Mouse (Mus musculus) left cerebral cortex, postnatal 14 days (tissue): ENCODE measurements around the gene Wdr72. TPM values are rescaled to one million over a fixed set of nuclear protein-coding genes. Genes with fewer than 3 reads are reported as not detected.
A peak's percentile ranks its signal among the peaks of the same experiment; 100 is the strongest.

Source experiments
- DNase-seq, 2 experiments: peaks; one replicate each; pipeline ENCODE4 v3.0.0; 2021 to 2022; ENCODE audit warnings: low spot score in 2 of 2, mixed read lengths in 1 of 2
- intact Hi-C: fragments of 180-260 bp; cut with DNase I; formaldehyde crosslinking; loops from one replicate; pipeline ENCODE4 v1.15.1; 2025
- total RNA-seq, 2 experiments: library from RNA; stranded (reverse); gene quantifications; 2 replicates each; pipeline ENCODE4 v1.2.3; 2021

The Wdr72 gene
- total RNA-seq, 2 experiments from 2014 or later = 0.06 TPM; not detected in 1

DNA sequence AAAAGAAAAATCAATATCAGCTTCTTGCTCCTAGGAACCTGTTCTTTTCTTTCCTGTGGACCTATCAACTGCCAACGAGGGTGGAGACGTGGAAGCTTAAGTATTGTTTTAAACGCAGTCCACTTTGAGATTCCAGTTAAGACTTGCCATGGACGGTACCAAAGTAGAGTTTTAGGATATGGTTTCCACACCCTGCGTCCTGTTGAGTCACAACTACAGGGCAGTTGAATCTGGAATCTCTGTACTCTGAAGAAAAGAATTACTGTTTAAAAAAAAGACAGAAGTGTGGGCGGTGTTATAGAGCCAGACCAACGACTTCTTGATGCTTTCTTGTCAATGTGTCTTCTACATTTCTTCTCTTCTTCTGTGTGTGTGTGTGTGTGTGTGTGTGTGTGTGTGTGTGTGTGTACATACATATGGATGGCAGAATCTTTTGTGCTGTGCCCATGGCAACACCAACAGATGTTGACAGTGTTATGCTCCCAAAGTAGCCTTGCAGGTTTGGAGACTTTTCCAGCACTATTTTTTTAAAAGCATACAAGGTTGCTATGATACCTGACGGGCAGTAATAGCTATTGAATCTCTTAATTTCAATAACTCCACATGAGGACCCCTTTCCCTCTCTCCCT lies 77.4 kb downstream of the Wdr72 start:
- intact Hi-C loops = no loop called here
- DNase-seq = no peak

DNA sequence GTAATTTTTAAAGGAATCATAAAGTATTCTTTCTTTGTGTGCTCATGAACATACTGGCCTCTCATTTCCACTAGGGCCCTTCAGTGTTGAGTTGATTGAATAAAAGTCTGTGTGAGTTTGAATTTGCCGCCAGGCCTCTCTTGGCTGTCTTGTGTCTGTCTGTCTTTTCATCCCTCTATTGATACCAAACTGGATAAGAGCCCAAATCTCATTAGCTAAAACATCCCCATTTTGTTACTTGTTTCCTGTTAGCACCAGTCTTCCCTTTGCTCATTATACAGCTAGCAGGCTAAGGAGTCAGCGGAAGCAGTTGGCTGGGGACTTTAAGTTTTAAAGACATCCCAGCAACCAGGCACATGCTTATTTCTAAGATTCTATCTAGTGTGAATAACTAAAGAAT lies 84.7 kb downstream of the Wdr72 start:
- intact Hi-C loops = no loop called here
- peak in 1 of 2 experiments; percentile 1 for DNase-seq

DNA sequence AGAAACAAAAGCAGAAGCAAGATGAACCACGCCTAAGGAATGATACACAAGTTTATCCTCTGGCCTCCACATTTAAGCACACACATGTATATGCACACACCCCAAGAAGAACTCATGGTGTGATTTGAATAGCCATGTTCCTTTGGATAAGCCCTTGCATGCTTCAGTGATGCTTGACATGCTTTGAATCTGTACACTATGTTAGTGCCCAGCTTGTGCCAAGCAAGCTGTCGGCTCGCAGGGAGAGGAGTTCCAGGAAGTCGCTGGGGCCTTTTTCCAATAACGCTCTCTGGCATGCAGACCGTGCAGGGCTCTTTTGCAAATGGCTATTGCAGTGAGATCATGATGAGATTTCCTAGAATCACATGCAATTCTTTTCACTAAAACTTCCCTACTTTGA lies 118.1 kb downstream of the Wdr72 start:
- DNase-seq = no peak

DNA sequence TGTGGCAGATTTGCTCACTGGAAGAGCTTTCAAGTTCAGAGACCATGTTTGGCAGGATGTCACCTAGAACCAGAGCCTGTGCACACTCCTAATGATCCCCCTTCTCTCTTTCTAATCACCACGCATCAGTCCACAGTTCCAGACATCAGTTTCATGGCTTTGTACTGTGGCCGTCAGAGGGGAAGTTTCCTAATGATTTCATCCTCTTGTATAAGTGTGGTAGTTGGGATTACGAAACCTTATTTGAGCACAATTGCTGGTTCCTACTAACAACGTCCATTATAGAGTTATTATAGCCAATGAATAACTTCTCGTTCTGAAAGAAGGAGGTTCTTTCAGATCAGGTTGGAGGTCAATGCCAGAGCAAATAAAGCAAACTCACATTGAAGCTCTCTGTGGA lies 131.1 kb downstream of the Wdr72 start:
- intact Hi-C loops = no loop called here
- DNase-seq = no peak

More for the DNA sequence above, 118.1 kb downstream of the Wdr72 start:
- intact Hi-C loops = no loop called here

DNA sequence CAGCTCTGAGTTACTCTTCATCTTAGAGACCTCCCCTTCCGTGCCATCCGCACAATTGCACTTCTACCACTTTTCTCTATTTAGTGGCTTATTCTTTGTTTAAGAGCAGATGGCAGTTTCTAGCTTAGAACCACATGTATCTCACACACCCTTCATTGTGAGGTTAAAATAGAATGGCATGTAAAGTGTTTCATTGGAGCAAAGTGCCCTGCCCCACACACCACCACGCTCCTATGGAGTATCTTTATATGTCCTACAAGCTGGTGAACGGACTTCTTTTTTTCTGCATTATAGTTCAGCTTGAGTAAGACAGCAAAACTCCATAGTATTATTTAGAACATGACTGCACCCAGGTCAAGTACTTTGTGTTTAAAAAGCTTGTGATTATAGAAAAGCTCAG lies 137.9 kb downstream of the Wdr72 start:
- intact Hi-C loops = no loop called here
- no peak for DNase-seq

DNA sequence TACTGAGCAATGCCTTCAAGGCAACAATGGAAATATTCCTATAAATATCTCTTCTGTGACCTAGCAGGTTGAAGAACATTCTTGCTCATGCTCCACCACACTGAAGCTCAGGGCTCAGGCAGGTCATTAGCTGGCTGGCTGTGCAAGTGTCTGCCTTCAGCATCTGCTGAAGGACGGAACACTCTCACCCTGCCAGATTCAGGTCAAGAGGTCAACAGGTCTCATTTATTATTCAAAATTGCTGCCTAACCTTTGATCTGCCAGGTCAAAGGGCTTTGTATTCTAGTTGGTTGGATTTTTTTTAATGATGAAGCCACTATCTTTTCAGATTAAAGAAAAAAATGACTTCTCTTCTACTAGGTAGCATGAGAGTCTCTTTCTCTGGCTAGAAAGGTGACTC lies 139.3 kb downstream of the Wdr72 start:
- intact Hi-C loops = no loop called here
- DNase-seq = no peak

DNA sequence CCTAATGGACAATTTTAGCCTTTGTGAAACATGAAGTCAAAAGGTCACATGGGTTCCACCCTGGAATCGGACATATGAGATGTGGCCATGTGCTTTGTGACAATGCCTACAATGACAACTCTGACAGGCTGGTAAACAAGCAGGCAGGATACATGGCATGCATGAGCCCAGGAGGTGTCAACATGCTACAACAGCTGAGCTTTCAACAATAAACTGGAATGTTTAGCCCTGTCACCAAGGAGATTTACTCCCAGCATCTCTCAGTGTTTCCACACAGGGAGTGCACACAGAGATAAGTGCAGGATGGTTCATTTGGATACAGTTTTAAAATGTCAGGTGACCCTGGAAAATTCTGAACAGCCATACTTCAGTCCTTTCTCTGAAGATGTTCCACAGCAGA lies 140.4 kb downstream of the Wdr72 start:
- intact Hi-C loops = no loop called here
- DNase-seq = no peak

DNA sequence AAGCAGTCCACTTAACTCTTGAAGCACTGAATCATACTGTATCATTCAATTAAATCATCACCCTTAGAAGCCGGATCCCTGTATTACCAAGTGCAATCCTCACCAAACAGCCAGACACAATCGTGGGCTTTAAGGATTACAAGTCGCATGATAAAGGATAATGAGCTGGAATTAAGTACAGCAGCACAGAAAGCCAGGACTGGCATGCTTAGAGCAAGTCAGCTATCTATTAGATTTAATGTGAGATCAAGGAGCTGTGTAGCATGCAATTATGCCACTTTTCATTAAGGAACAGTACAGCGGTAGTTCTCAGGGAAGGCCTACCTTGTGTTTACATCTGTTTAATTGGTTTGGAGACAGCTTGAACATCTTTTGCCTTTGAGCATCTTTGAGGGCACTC lies 148.2 kb downstream of the Wdr72 start:
- intact Hi-C loops = no loop called here
- no peak for DNase-seq

DNA sequence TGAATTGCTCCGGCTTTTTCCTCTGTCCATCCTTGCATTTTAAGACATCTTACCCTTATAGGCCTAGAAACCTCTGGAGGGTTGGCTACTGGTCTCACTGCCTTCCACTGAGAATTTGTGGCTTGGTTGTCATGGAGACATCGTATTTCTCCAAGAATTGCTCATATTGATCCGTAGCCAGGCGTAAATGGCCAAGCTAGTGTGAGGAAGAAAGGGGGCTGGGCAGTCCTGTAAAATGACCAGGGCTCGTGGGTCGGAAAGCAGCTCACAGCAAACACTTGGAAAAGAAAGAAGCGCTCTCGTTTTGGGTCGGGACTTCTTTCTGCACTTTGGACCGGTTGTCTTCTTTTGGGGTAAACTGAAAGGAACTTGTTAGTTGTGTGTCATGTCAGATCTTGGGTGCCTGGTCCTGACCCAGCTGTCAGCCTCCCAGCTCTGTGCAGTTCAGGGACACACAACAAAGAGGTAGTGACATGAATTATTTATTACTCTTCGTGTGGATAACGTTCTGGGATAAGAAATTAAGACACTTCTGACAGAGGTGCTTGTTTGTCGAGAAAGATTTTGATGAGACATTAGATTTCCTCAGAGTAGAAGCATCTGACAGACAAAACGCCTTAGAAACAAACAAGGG lies 167.7 kb downstream of the Wdr72 start:
- peak; percentile 3 to 12 for DNase-seq
- intact Hi-C loops = no loop called here

DNA sequence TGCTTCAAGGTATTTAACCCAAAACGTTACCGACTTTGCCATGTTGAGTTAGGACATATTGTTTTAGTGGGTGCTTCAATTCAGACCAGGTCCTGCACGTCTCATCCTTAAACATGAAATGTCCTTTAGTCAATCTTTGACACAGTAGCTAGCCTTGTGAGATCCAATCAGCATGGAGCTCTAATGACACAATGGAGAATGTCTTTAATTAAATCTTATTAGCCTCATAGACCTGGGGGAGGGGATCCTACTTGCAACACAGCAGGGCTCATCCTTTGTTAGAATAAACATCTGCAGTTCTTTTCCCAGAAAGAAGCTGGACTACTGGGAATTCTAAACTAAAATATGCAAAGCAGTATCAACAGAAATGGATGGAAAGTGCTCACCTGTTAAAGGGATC lies 171.9 kb downstream of the Wdr72 start:
- intact Hi-C loops = loop anchor here (10.0 kb wide), 1 partner anchor 137 kb away; no protein-coding TSS in a partner anchor
- no peak for DNase-seq

DNA sequence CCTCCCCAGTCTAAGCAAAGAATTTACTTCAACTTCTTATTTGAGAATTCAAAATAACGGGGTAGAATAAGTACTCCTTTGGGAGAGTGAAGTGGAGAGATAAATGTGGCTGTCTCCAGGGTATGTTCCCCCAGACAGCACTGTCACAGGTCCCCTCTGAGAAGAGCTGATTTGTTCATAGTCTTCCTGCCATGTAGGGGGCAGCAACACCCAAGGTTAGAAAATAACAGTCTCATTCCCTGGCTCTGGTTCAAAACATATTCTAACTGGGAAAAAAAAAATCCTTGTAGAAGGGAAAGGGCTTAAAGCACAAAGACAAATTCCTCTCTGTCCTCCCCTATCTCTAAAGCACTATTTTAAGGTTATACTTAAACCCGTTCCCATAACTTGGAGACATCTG lies 176.1 kb downstream of the Wdr72 start:
- peak; percentile 40 to 45 for DNase-seq
- intact Hi-C loops = loop anchor here (2.0 to 10.0 kb wide), 2 partner anchors 141 to 585 kb away; no protein-coding TSS in a partner anchor

DNA sequence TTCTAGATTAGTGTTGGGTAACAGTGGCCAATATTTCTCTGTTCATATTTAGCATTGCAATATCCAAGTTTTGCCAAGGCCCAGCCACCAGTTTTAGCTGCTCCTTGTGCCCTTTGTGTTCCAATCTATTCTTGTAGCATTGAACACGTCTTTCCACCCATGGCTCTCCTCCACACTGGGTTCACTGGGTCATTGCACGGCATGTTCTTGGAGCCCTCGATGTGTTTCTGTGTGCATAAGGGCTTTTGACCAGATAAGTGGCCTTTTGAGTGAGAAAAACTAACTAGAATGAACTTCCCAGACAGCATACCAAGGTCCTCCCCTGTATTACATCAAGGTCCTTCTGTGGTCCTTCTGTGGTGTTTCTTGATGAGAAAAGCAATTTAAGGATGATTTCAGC lies 184.3 kb downstream of the Wdr72 start:
- intact Hi-C loops = no loop called here
- DNase-seq = no peak

DNA sequence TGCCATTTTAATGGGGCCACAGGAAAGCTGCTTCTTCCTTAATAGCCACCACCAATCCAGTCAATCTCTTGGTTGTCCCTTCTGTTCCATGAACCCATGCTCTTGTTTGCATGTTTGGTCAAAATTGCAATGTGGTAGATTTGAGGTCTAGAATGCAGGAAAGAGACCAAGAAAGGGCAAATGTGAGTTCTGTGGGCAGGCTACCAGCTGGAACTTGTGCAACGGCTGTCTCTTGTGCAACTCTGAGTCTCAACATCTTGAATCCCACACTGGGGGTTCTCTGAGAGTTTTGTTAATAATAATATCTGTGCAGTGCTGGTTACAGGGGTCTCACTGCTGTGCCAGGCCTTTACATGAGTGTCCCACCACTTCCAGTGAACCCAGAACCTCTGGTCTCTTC lies 208.6 kb downstream of the Wdr72 start:
- intact Hi-C loops = no loop called here
- no peak for DNase-seq

DNA sequence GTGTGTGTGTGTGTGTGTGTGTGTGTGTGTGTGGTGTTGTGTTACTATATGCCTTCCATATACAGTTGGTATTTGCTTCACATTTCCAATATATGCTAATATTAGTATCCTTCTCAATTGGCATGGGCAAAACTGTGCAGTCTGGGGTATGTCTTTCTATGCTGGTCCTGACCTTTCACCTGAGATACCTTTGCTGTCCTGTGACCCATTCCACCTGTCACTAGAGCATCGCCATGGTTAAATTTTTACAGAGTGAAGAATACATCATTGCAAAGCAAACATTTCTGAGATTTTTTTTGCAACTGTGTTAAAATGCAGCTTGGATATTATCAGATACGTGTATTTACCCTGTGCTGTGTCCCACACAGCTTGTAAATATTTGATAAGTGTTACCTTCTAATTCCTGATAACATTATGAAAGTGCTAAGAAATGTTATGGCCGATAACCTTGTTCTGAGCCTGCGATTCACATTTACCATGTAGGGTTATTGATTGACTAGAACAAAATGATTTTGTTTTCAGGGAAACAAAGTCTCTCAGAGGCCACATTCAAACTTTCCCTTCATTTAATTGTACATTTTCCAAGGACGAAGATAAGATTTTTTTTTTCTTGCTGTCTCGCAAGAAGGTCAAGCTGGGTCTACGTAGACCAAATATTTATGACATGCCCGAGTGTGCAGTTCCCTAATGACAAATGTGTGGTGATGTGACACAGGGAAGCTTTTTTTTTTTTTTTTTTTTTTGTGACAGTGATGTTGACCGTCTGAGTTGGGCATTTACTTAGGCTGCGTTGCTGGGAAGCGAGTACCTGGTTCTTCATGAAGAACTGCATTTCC lies 214.2 kb downstream of the Wdr72 start:
- intact Hi-C loops = no loop called here
- no peak for DNase-seq

DNA sequence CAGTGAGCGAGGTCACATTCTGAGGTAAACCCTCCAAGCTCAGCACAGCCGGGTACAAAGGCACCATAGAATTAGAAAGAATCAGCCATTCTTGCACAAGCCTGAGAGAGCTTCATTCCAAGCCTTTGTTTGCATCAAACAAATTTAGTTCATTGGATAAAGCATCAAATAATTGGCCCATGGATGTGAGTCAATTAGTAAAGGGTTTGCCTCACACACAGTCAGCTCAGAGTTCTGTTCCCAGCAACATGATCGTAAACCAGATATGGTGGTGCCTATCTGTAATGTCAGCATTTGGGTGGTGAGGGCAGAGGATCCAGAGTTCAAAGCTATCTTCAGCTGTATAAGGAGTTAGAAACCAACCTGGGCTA lies 214.8 kb downstream of the Wdr72 start:
- intact Hi-C loops = no loop called here
- no peak for DNase-seq

DNA sequence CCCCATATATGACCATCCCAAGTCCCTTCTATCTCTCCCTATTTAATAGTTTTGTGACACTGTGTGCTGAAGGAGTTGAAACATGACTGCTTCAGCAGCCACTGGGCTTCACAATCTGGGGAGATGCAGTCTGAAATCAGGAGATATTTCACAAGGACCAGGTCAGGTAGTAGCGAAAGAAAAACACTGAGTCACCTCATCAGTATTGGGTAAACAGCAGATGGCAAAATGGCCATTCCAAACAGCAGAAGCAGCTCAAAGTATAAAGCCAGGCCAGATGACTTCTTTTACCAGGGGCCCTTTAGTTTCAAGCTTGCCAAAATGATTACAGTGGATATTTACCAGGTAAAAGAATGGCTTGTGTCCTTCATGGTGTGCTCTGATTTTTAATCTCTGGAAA lies 215.8 kb downstream of the Wdr72 start:
- intact Hi-C loops = no loop called here
- DNase-seq = no peak

DNA sequence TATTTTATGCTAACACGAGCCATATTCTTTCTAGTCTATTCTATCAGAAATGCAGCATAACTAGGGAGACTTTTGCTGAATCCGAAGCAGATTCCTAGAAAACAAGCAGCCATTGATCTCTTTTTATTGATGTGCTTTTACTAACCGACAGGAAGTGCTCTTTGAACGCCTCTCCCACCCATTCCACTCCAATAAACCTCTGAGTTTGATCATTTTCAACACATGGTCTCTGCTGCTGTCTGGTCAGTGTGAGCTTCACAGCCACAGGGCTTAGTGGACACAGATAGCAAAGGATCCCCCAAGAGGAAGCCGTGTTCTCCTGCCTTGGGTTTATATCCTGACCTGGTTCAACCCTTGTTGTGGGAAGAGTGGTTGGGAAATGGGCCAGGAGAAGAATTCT lies 218.7 kb downstream of the Wdr72 start:
- intact Hi-C loops = no loop called here
- DNase-seq = no peak

DNA sequence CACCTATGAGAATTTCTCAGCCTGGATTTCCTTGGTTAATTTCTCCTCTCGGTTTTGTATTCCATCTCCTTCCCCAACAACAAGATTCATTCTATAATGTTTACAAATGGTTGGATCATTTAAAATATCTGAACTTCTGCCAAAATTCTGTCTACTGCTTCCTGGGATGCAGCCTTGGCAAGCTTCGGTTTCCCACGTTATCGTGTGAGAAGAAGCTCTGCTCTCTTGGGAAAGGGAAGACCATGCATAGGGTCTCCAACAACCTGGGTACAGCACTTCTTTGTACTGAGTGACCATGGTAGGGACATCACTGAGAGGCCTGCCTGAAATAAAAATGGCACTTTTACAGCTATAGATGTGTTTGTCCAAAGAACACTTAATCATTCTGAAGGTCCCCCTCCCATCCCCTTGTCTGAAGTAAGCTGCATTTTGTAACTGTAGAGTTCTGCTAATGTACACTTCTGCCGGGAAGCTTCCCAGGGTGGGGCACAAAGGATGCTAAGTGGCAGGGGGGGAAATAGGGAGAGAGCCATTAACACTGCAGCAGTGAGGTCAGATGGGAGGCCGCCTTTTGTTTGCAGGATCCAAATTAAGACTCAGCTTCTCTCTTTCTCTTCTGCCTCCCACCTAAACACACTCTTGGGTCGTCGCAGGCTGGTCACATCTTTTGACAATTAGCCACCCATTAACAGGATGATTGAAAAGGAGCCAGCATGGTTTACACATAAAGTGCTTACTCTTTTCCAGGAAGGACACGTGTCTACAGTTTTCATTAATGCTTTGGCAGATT lies 220.7 kb downstream of the Wdr72 start:
- intact Hi-C loops = no loop called here
- no peak for DNase-seq

DNA sequence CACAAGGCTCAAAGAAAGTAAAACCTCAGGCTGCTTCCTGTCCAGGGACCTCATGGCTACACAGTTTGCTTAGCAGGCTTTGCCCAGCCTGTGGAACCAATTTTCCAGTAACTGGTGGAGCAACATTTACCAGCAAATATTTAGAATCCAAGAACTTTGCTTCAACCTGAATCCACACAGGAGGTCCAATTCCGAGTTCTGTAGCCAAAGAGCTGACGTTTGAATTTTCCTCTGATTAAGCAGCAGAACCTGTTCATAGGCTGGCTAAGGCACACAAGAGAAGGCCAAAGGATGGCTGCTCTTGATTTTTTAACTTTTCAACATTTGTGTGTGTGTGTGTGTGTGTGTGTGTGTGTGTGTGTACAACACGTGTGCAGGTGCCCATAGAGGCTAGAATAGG lies 222.2 kb downstream of the Wdr72 start:
- DNase-seq = no peak
- intact Hi-C loops = no loop called here
